Mouse (Mus musculus): Measurements from ENCODE around the gene Cd101.

DNA sequence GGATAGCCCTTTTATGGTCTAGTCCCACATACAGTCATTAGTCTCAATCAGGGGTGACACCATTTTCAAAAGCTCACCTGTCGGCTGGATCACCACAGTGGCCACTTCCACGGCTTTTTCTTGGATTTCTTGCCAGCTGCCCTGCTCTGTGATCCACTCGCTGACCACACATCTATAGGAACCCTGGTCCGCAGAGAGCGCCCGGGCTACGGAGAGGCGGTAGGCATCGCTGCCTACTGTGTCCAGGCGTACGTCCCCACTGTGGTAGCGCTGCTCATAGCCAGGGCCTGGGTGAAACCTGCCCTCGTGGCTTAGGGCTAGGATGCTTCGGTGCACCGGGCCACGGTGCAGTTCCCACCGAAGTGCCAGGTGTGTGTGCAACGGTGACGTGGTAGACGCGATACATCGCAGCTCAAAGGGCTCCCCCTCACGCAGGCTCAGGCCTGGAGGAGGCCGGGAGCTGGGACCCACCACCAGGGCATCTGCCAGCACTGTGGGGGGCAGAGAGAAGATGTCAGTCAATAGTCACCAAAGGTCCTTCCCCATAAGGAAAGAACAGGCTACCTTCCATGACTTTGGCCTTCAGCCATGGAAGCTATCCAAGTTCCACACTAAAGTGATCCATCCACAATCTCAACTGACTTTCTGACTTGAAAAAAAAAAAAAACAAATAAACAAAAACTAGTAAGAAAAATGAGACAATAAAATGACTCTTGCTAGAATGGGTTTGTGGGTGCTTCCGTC lies 47.8 kb upstream of the Cd101 start:
- no peak for TF ChIP-seq CTCF (IDR thresholded peaks at IDR 0.05; ENCODE audit: borderline replicate concordance, control insufficient read depth, extremely low read depth, insufficient read depth, low read length, poor library complexity)
- no peak for TF ChIP-seq POLR2A (IDR thresholded peaks at IDR 0.05; ENCODE audit: control insufficient read depth, extremely low read depth, insufficient read depth, low read length, poor library complexity)
